Mouse (Mus musculus) cerebellum, adult 9-10 months (tissue): ENCODE measurements around the gene Hoxa6.

Experiments used
- DNase-seq: peaks from one replicate; pipeline ENCODE4 v3.0.0; 2022

Hoxa6 gene

DNA sequence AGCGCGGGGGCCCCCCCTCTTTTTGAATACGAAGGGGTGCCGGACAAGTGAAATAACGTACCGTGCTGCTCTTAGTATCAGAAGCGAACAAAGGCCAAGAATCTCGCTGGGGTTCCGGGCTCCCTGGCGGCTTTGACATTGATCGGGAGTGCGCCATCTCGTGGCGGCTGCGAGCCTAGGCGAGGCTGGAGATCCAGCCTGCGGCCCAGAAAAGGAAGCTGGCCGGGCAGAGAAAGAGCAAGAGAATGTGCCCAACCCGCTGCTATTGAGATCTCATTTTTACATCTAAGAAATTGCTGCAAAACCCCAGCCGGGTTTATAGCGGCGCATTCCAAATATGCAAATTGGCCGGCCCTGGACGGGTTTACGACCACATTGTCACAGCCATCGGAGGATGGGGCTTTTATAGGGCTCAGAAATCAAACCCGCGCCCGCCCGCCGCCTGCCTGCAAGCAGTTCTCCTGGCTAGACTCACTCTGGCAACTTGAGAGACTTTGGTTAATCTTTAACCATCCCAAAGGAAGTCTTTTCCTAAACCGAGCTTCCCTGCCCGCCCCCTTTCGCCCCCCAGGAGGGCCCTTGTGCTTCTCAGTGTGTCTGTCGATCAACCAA is 32.0 kb upstream of the Hoxa6 start, which contains the start of gene Hoxa10:
Hoxa10 (minus strand) TSS at position 466 of the 612 bp plus-strand sequence.
- DNase-seq, result no peak

DNA sequence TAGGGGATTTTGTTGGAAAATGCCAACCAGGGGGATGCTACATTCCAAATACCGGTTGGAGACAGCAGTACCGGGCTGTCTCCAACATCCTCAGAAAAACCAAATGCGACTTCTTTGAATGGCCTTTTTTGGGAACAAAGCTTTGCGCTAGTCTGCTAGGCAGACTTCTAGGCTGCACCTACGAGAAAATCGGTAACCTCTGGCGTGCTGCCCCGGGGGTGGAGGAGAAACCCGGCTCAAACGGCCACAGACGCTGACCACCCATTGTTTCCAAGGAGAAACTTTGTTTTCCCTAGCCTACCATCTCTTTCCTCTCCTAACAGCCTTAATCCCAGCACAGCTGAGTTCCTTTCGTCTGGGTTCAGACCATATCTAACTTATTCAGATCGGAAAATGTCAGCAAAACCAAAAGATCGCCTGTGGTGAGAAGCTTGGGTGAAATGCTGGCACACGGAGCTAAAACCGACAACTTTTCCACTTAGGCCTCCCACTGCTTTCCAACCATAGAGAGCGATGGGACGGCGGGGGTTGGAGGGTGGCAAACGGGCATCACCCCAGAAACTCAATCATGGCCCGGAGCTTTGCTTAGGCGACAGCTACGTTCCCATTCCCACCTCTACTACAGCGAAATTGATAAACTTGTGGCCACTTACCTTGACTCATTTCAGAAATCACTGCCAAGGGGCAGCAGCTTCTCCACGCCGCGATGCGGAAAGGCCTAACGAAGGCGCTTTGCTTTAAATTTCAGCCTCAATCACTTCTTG is 31.3 kb upstream of the Hoxa6 start:
- DNase-seq, result no peak

DNA sequence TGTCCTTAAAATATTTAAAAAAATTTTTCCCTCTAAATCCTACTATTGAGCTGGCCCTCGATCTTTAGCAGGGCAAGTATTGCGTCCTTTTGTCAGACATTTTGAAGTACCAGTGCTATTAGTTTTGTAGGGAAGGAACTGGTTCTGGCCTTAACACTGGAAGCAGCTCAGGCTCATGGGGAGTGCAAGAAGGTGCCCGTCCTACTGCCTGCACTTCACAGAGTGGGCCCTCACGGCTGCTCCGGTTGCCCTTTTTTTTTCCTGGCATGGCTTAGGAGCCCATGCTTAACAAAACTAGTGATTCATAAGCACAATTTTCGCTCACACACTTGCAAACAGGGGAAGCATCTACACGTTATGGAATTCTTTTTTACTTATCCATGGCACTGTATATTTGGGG is 30.5 kb upstream of the Hoxa6 start:
- DNase-seq, result no peak

DNA sequence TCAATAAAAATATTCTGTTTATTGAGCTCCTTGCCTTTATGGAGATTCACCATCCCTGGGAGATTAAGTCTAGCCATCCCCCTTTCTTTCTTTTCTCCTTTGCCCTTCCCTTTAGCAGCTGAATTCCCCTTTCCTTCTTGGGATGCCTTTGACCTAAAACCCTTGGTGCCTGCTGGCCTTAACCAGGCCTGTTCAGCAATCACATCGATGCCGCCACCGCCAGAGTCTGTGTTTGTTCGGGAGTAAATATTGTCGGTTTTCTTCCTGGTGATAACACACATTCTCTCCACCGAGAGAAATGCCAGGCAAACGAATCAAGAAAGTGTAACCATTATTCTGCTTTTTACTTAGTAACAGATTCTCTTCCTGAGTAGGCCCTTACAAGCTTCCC is 29.6 kb upstream of the Hoxa6 start:
- DNase-seq, result no peak

DNA sequence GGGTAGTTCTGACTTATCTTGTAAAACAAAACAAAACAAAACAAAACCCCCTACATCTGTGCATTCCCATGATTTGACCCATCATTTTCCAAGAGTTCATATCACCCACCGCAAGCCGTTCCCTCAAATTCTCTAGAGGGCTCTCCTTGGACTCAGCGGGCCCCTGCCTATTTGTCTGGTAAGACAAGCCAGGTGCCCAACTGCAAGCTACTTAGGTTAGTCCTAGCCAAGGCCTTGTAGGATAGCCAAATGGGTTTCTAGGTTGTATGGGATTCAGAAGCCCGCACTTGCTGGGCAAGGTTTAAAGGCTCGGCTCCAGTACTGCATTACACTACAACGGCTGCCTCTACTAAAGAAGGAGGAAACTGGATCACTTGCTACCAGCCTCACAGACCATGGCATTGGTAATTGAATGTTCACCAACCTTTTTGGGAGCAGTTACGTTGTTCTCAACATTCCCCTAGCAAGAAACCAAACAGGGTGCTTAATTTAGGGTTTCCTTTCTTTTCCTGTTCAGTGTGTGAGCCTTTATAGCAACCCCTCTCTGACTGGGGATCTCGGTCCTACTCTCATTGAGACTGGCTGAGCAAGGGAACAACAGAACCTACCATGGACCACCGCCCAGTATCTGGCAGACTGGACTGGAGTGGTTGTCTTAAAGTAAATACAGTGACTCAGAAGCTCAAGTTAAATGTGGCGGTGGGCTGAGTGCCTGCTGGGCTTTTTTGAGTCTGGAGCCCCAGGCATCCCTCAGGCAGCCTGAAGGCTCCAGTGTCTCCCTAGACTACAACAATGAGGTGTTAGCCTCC is 29.0 kb upstream of the Hoxa6 start:
- no peak for DNase-seq

DNA sequence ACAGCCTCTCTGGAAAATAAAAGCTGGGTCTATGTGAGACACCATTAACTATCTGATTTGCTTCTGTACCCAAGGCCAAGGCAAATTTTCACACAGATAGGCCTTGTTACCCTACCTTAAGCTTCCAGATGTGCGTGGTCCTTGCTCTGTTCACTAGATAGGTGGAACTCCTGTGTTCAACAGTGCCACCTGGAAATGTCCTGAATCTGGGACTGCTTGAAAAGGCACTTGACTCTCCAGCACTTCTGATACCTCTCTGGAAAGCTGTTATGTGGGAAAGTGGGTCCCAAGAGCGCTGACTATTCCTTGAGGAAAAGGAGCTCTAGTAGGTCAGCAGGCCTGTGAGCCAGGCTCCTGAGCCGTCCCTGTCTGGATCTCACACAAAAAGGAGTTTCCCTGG is 28.3 kb upstream of the Hoxa6 start:
- no peak for DNase-seq

DNA sequence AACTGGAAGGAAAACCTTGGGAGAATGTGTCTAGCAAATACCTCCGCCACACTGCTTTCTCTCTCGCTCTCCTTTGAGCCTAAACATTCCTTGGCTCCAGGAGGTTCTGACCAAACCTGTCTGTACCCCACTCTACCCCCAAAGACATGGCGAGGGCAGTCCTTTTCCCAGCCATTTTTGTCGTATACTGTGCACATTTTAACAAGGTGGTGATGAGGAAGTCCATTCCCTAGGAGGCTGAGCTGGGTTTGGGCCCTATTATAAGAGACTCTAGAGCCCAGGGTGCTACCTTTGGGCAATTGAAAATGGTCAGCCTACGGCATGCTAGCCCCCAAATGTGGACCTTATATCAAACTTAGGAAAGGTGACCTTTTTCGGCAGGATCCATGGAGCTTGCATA is 27.3 kb upstream of the Hoxa6 start:
- no peak for DNase-seq

DNA sequence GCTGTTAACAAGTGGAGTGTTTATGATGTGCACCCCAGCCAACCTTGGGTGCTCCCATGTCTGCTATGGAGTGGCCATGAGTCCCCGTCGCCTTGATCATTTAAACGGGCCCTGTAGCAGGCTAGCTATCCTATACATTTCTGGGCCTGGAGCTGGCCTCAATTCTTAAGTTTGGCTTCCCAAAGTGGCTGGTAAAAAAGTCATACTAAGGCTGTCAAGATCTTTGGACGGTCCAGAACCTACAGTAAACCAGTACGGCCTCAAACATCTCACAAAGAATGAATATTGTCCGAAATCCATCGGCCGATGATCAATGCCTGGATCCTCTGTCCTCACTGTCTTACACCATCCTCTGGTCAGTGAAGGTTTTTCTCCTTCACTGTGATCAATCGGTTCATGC is 26.7 kb upstream of the Hoxa6 start:
- no peak for DNase-seq

DNA sequence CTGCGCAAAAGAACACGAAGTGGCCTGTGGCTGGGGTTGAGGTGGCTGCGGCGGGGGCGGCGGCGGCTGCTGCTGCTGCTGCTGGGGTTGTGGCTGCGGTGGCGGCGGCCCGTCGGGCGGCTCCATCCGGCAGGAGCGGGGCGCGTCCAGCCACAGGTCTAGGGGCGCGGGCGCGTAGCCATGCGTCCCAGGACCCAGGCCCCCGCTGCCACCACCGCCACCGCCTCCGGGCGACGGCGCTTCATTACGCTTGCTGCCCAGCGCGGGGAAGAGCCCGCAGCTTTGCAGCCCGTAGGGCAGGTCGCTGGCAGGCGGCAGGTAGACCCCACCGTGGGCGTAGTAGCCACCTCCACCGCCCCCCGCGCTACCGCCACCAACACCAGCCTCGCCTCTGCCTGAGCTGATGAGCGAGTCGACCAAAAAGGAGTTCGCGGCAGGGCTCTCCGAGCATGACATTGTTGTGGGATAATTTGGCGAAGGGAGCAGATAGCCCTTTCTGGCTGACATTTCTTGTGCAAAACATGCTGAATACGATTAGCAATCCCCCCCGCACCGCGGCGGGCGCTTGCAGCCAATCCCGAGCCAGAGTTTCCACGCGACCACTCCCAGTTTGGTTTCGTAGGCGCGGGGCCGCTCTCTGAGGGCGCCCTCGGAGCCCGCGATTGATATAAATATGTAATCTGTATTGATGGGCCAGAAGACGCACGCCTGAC is 26.1 kb upstream of the Hoxa6 start:
- DNase-seq, result no peak

DNA sequence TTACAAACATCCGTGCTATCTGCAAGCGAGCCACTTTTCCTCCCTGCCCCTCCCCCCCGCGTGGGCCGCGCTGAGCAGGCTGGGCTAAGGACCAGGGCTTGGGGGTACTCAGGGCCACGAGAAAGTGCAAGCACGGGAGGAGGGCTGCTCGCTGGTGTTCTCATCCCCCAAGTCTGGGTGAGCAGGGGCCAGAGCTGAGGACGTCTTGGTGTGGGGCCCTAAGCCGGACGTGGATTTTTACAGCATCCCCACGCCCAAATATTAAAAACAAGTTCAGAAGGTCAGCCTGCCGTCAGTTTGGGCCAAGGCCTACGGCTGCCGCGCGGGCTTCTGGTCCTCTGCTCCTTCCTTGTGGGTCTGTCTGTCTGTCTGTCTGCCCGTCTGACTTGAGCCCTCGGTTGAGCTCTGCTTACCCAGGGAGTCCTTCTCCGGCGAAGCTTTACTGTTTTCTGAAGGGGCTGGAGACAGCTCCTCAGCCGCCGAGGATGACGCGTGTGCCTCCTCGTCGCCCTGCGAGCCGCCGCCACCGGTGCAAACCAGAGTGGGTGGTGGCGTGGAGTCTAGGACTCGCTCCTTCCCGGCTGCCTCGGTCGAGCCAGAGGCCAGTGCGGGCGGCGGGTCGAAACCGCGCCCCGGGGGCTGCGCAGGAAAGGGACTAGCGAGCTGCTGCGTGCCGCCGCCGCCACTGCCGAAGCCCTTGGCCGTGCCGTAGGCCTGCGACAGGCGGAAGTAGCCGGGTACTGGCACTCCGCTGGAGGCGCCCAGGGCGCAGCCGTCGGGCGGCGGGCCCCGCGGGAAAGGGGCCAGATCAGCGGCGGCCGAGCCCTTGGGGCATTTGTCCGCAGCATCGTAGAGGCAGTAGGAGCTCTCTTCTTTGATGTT is 25.3 kb upstream of the Hoxa6 start:
- DNase-seq, result no peak

DNA sequence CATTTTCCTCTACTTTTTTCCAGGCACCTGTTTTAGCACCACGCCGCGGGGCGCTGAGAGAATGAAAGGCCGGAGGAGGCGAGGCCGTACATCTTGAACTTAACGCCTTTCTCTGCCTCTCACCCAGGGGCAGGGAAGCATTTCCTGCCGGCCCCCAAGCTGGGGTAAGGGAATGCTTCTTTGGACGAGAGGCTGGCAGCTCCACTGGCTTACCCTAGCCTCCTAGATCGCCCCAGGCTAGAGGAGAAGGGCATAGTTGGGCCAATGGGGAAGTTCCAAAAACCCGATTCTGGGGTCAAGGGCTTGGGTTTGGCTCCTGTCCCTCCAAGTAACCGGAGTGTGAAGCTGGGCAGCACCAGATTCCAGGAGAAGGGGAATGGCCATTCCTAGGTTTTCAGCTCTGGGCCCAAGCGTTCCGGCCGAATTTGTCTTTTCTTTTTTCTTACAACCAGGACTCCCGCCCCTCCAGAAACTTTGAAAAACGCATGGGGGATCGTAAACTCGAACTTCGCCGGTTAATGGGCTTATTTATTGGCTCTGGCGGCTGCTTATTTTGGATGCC is 24.5 kb upstream of the Hoxa6 start:
- no peak for DNase-seq

DNA sequence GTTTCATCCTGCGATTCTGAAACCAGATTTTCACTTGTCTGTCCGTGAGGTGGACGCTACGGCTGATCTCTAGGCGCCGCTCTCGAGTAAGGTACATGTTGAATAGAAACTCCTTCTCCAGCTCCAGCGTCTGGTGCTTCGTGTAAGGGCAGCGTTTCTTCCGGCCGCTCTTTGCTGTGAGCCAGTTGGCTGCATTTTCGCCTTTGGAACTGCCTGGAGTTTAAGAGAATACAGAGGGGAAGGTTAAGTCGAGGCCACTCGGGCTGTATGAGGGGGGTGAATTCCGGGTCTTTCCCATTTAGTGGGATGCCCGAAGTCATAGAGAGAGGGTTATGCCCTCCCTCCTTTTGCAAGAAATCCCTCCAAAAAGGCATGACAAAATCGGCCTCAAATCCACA is 24.0 kb upstream of the Hoxa6 start:
- no peak for DNase-seq

DNA sequence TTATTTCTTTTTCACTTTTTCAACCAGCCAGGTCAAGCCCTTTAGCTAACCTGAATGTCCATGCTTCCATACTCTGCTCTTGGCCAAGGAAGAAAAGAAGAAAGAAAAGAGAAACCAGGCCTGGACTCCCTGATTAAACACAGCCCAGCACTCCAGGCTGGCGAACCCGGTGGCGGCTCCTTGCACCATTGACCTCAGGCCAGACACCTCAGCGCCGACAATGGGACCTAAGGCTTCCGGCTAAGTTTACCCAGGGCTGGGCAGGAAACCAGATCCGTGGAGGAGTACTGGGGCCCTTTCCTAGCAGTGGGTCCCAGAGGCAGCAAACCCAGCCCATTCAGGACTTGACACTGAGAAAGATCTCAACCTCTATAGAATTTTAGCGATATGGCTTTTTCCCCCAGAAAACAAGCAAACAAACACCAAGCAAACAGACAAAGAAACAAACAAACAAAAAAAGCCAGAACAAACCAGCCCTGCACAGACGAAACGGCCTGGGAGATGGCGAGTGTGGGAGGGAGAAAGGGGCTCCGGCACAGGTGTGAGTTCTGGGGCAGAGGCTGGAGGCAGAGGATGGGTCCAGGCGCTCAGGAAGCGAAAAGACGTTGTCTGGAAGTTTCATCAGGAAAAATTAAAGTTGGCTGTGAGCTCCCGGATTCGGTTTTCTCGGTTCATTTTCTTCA is 23.5 kb upstream of the Hoxa6 start:
- DNase-seq, result no peak

DNA sequence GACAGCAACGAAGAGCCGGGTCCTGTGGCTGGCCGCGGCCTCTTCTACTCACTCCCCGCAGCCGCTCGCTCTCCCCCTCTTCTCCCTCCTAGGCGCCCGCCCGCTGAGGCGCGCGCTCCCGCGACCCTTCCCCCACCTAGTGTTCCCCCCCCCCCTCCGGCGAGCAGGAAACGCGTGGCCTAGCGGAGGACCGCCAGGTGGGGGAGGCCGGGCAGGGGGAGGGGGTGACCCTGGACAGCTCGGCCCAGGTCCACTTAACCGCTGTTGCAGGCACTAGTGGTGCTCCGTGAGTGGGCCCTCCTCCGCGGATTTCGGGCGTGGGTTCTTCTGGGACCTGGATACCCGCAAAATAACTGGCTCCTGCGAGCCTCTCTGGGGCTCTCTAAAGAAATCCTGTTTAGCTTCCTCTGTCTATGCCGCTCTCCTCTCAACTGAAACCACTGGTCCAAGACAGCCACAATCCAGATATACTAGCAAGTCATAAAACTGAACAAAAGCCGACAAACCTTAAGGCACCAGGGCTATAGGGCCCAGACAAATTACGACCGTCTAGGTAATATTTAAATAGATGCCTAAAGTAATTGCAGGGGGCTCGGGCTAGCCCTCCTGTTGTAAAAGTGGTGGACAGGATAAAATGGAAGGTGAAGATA is 22.1 kb upstream of the Hoxa6 start, which contains the start of gene Hoxa9:
Hoxa9 (minus strand) TSS at position 574 of the 650 bp plus-strand sequence.
- no peak for DNase-seq

DNA sequence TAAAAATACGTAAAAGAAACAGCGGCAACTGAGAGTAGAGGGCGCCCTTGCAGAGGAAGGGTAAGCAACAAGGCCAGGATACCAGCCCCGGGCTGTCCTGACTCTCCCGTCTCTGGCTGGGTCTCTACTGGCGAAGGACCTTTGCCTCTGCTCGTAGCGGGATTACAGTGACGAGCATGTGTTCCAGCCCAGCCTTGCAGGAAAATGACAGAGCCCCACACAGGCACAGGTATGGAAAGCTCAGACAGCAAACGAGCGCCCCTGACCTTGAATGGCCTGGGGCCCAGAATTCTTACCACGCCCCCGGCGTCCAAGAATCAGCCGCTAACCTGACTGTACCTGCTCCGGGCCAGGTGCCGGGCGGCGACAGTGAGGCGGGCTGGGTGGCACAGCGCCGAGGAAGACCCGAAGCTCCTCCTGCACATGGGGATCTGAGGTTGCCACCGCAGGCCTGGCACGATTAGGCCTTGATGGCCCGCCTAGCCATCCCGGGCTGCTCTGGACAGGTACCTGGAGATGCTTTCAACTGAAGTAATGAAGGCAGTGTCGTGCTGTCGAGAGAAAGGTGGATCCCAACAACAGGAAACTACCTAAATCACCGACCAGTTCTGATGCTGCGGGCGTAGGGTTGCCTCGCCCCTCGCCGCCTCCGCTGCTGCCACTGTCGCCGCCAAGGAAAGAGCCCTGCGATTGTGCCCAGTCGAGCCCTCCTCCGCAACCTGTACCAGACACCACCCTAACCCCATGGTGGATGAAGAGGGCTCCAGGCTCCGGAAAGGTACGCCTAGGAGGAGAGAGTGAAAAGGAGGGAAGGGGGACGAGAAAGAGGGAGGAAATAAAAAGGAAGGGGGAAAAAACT is 21.3 kb upstream of the Hoxa6 start:
- no peak for DNase-seq

DNA sequence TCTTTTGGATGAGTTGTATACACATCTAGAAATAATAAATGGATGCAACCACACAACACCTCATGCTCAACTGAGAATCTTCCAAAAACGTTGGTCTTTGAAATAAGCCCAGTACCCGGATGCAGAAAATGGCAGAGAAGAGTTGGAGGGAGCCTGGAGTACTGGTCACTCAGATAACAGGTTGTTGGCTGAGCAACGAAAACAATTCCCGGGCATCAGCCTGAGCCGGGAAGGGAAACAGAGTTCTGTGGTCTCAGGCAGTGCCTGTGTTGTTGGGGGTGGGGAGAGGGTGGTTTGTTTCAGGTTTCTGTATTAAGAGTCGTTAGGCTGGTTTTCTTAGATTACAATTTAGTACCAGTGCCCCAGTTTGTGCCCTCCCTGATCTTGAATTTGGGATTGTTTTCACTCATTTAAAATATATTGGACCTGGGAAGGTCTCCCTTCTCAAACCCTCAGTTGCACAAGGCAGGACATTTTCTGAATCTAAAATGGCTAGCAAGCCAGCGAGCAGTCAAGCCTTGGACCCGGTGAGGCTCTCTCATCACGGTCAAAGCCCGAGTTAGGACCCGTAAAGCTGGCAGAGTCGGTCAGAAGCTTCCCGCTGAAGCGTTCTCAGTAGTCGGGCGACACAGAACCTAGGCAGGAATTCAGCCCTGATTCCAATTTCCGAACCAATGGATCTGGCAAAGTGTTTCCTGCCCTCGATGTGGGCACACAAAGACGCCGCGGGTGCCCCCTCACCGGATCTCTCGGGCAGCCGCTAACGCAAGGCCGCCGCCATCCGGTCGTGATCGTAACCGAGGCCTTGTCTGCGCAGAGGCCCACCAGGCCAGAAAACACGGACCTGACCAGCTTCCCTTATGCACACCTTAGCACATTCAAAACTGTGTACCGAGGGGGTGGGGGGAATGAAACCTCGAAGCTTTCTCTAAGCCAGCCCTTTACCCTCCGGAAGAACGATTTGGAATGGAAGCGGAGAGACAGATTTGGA is 20.2 kb upstream of the Hoxa6 start:
- DNase-seq, result no peak

DNA sequence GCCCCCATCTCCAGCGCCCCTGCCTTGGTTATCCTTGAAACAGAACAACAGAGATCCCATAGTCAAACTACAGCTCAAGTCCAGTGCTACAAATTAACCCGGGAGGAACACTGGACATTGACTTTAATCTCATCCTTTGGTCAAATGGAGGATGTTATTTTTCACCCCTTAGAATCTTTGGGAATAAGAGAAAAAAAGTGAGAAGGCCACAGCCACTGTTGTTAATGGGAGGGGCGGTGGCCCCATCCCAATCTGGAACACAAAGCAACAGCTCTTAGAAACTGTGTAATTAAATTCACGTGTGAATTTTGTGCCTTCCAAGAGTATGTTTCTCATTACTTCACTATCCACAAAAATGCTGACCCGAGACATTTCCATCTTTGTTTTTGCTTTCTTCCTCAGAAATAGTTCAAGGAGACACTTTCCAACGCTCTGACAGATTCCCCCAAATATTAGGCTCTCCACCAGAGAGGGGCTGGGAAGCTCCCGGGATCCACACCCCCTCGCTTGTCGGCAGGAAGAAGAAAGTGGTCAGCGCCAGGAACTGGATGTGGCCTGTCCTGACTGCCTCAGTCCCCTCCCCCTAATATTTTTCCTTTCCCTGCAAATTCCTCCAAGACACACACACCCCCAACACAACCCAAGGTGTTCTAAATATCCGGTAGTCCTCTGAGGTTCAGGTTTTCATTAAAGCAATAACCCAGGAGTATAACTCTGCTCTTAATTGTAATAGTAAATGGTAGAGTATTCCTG is 19.1 kb upstream of the Hoxa6 start:
- no peak for DNase-seq
